Mouse (Mus musculus) natural killer cell, adult 2 months (primary cell): ENCODE measurements around the gene Emg1.

Experiments
- DNase-seq, 2 experiments: peaks; one replicate each; pipeline ENCODE4 v3.0.0; 2022; ENCODE audit warnings: low spot score in 2 of 2

Emg1 gene

GRCm38 (mm10) chr6:124711824-124712782 lies at the start of gene Emg1, which contains the start of gene Phb2:
TSS of gene Emg1 (minus strand) at chr6:124712178.
TSS of gene Phb2 (plus strand) at chr6:124712336.
- peak; percentile 97 to 98 for DNase-seq

GRCm38 (mm10) chr6:124759259-124759658 lies 47.3 kb upstream of the Emg1 start:
- DNase-seq, result peak; percentile 77 to 87

DNA sequence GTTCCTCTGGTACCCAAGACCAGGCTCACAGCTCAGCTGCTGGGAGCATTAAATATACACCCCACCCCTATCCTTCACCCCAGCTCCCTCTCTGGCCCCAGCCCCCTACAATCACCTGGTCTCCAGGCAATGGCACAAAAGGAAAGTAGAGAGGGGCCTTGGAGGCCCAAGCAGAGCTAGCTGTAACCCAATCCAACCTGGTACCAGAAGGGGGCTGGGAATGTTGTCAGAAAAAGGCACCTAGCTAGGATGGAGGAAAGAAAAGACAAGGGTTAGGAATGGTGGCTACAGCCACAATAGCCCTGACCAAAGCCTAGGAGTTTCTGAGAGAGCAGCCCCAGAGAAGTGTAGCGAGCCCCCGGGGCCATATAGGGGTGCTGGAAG lies 46.9 kb upstream of the Emg1 start:
- DNase-seq, result no peak

GRCm38 (mm10) chr6:124757909-124758848 lies 46.2 kb upstream of the Emg1 start:
- no peak for DNase-seq

GRCm38 (mm10) chr6:124757351-124757880 lies 45.4 kb upstream of the Emg1 start:
- no peak for DNase-seq

GRCm38 (mm10) chr6:124756652-124757350 lies 44.8 kb upstream of the Emg1 start:
- peak in 1 of 2 experiments; percentile 24 for DNase-seq

GRCm38 (mm10) chr6:124755831-124756595 lies 44.0 kb upstream of the Emg1 start, which contains the start of the genes Gm45234 and Atn1:
TSS of gene Gm45234 (minus strand) at chr6:124756021.
TSS of gene Atn1 (minus strand) at chr6:124756524.
- DNase-seq, result no peak

DNA sequence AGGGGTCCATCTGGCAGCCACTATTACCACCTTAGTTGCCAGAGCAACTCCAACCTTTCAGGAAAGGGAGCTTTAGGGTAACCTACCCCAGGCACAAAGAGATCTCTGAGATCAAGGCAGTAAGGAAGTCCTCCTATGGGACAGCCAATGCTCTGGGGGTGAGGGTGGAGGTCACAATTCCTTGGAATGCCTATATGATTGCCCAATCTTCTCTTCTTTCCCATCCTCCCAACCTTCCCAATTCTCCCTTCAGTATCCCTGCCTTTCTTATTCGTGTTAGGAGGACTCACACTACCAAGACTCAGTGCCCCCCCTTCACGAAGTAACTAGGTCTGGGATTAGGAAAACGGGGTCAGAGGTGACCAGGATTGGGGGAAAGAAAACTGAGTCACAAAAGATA lies 43.3 kb upstream of the Emg1 start:
- no peak for DNase-seq

- DNase-seq, result no peak
Observed at GRCm38 (mm10) chr6:124753861-124754260, 41.9 kb upstream of the Emg1 start.

- no peak for DNase-seq
Observed at GRCm38 (mm10) chr6:124750405-124750804, 38.4 kb upstream of the Emg1 start.

DNA sequence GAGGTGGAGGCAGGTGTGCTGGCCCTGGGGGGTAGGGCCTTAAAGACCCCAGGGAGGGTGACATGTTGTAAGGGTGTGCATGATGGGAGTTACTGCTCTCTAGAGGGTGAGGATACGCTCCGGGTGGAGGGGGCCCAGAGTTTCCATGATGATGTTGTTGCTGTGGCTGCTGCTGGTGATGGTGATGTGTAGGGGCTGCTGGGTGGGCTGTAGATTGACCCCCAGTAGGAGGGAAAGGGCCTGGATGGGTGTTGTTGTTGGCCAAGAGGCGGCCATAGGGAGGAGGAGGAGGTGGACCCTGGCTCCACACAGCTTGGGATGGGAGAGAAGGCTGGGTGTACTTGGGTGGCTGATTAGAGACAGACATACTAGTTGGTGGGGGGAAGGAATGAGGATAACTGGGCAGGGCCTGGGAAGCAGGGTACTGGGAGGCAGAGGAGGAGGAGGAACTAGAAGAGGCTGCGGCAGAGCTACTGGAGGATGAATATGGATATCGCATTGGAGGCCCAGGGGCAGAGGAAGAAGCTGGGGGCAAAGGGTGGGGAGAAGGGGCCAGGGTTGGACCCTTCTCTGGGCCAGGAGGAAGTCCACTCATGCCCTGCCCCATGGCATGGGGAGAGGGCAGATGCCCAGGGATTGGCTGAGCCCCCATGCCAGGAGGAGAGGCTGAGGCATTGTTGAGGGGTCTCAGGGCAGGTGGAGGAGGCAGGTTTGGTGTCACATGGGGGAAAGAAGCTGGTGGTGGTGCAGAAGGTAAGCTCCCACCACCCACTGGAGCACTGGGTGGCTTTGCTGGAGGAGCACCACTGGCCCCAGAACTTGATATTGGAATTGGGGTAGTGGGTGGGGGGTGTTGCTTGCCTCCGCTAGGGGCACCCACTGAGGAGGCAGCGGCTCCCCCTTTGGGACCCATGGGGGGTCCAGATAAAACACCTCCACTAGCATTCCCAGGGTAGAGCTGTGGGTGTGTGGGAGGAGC lies 35.0 kb upstream of the Emg1 start:
- no peak for DNase-seq

- no peak for DNase-seq
Observed at GRCm38 (mm10) chr6:124746296-124746605, 34.3 kb upstream of the Emg1 start.

- DNase-seq, result peak; percentile 93 to 95
Observed at GRCm38 (mm10) chr6:124745490-124746295, 33.7 kb upstream of the Emg1 start.

DNA sequence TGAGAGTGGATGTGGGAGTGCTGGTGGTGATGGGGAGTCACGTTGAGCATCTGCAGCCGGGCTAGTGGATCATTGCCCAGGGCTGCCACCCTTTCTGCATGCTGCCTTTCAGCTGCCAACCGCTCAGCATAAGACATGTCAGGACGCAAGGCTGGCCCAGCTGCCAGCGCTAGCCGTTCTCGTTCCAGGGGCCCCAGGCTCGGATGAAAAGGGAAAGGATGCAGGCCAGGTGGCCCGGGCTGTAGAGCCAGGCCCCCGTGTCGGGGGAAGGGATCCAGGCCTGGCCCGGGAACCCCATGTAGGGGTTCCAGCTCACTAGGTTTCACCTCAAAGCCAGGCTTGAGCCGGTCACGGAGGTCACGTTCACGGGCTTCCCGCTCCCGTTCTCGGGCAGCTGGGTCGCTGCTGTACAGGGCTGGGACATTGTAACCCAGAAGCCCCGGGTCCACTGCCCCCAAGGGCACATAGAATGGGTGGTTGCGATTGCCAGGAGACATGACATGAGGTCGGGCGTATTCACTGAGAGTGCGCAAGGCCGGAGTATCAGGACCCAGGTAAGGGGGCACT lies 32.9 kb upstream of the Emg1 start:
- DNase-seq, result no peak

- no peak for DNase-seq
Observed at GRCm38 (mm10) chr6:124743647-124744046, 31.7 kb upstream of the Emg1 start.

GRCm38 (mm10) chr6:124742839-124743514 lies 31.0 kb upstream of the Emg1 start:
- DNase-seq, result no peak

DNA sequence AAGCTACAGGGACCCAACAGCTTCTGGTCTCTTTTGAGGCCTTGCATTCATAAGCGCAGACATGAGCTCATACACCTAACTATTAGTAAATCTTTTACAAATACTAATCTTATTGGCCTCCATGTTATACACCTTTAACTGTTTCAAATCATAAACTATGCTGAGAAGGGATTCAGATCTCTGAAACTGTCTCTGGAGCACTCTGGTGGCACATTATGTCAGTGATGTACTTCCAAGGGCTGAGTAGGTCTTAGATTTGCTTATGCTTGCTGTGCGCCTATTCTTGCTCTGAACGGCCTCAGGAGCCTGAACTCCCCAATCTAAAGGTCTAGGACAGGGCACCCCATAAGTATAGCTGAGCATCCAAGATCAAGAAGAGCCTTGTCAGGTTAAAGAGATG lies 29.9 kb upstream of the Emg1 start:
- DNase-seq, result no peak
